Mouse (Mus musculus): Measurements from ENCODE around the gene Mcrip2.

GRCm38 (mm10) chr17:25825984-25826570 is 42.5 kb downstream of the Mcrip2 start:
- TF ChIP-seq CTCF (IDR thresholded peaks at IDR 0.05; ENCODE audit: extremely low read depth, insufficient read depth, low read length) (no peak), POLR2A (IDR thresholded peaks at IDR 0.05; ENCODE audit: extremely low read depth, insufficient read depth, low read length) (no peak)

Data from cortical plate, adult 2 months (tissue).